Comparison of ENCODE assay signal across 8 mouse cellular contexts in genomic region chr11:54028997-54029396, GRCm38 (mm10). TPM values are rescaled to one million over a fixed set of nuclear protein-coding genes. Genes with fewer than 3 reads are reported as not detected.
A peak's percentile ranks its signal among the peaks of the same experiment; 100 is the strongest.
DNase-seq lines count a peak whose midpoint lies in the region; ATAC-seq lines count a peak whose summit lies in the region.

No protein-coding gene starts in this region.

- no peaks in the 10 kb centered on the region for H3K9me3 ChIP-seq in kidney, embryonic 16.5 days (ENCODE audit: low read length)
- no peaks in the 10 kb centered on the region for H3K9me3 ChIP-seq in limb, embryonic 12.5 days
- H3K9me3 ChIP-seq in neural tube, embryonic 12.5 days, result no peaks in the 10 kb centered on the region

- no peak for DNase-seq in kidney, adult 8-10 months
- no peak for DNase-seq in layer of hippocampus, adult 9-11 months
- DNase-seq in layer of hippocampus, adult 8-10 months (ENCODE audit: low spot score in 2 of 2), result no peak
- DNase-seq in layer of hippocampus, postnatal 36 days, result no peak

- H3K4me3 ChIP-seq in kidney, embryonic 16.5 days (ENCODE audit: low read length), result no peak overlapping the region
- peak overlapping the region; percentile 55; the same call in 1 of the 2 replicates for H3K4me3 ChIP-seq in limb, embryonic 12.5 days (replicated peaks)
- peak overlapping the region; percentile 52; the same call in 1 of the 2 replicates for H3K4me3 ChIP-seq in neural tube, embryonic 12.5 days

- no peak overlapping the region; the same call in 1 of the 2 replicates for H3K9ac ChIP-seq in kidney, embryonic 16.5 days (replicated peaks; ENCODE audit: low read length)
- no peak overlapping the region for H3K9ac ChIP-seq in limb, embryonic 12.5 days (replicated peaks)
- no peak overlapping the region; the same call in 1 of the 2 replicates for H3K9ac ChIP-seq in neural tube, embryonic 12.5 days

- 76% methylated on average over 4 of the region's 4 CpGs for WGBS in kidney, embryonic 16.5 days
- WGBS in limb, embryonic 12.5 days, result 80% methylated on average over 4 of the region's 4 CpGs
- WGBS in neural tube, embryonic 12.5 days, result 76% methylated on average over 4 of the region's 4 CpGs

- H3K27me3 ChIP-seq in kidney, embryonic 16.5 days (ENCODE audit: insufficient read depth, low read length), result peaks cover 32% of the 10 kb centered on the region
- peaks cover 46% of the 10 kb centered on the region for H3K27me3 ChIP-seq in limb, embryonic 12.5 days
- peaks cover 25% of the 10 kb centered on the region for H3K27me3 ChIP-seq in neural tube, embryonic 12.5 days (replicated peaks)

- no peak overlapping the region for H3K27ac ChIP-seq in kidney, embryonic 16.5 days (ENCODE audit: low read length)
- H3K27ac ChIP-seq in limb, embryonic 12.5 days, result no peak overlapping the region
- no peak overlapping the region for H3K27ac ChIP-seq in neural tube, embryonic 12.5 days

- peak overlapping the region; percentile 95 for H3K4me2 ChIP-seq in kidney, embryonic 16.5 days (replicated peaks; ENCODE audit: low read depth, low read length)
- H3K4me2 ChIP-seq in limb, embryonic 12.5 days, result peak overlapping the region; percentile 94; the same call in 1 of the 2 replicates
- peak overlapping the region; percentile 95 for H3K4me2 ChIP-seq in neural tube, embryonic 12.5 days (replicated peaks)

- H3K36me3 ChIP-seq in kidney, embryonic 16.5 days (ENCODE audit: insufficient read depth, low read length), result no peaks in the 10 kb centered on the region
- H3K36me3 ChIP-seq in limb, embryonic 12.5 days, result no peaks in the 10 kb centered on the region
- H3K36me3 ChIP-seq in neural tube, embryonic 12.5 days, result no peaks in the 10 kb centered on the region

- ATAC-seq in kidney, embryonic 16.5 days (ENCODE audit: low FRiP score, low TSS enrichment), result no peak
- ATAC-seq in erythroid progenitor cell, adult 5-6 weeks (replicated peaks; ENCODE audit: low FRiP score, poor library complexity, severe bottlenecking), result peak; percentile 5; the same call in 1 of the 2 replicates
- no peak for ATAC-seq in limb, embryonic 12.5 days (ENCODE audit: insufficient number of reproducible peaks, insufficient read depth, low FRiP score, low TSS enrichment, low read depth)
- no peak for ATAC-seq in neural tube, embryonic 12.5 days (ENCODE audit: low FRiP score, low read depth)

- H3K4me1 ChIP-seq in kidney, embryonic 16.5 days (ENCODE audit: insufficient read depth, low read length), result peaks cover 12% of the 10 kb centered on the region; the same call in 1 of the 2 replicates
- H3K4me1 ChIP-seq in limb, embryonic 12.5 days (replicated peaks), result peaks cover 10% of the 10 kb centered on the region
- H3K4me1 ChIP-seq in neural tube, embryonic 12.5 days, result peaks cover 11% of the 10 kb centered on the region

RNA-seq across cellular contexts. Expression of gene Slc22a4, which starts 1.1 kb away (rescaled TPM):
- 1.00 and 1.2 TPM in 2 replicates for polyA plus RNA-seq in kidney, embryonic 16.5 days (2015; fragmentation: Nextera tagmentation; extraction: Ambion mirVana)
- 82.9 and 109 TPM in 2 replicates for total RNA-seq in erythroid progenitor cell, adult 5-6 weeks (2015; ENCODE audit: low replicate concordance)
- 115 and 153 TPM in 2 replicates for total RNA-seq in erythroid progenitor cell, adult 5-6 weeks (2017; ENCODE audit: low replicate concordance)
- 1.3 and 1.7 TPM in 2 replicates for polyA plus RNA-seq in limb, embryonic 12.5 days (2016; fragmentation: Nextera tagmentation; extraction: Ambion mirVana)
- polyA plus RNA-seq in neural tube, embryonic 12.5 days (2016; fragmentation: Nextera tagmentation; extraction: Ambion mirVana), result 1.5 and 2.3 TPM in 2 replicates
- 10 to 100 TPM in 1 of 4 experiments, 1 to 10 TPM in 3; 7.8 to 14.1 (median 8.4) TPM for total RNA-seq in layer of hippocampus, adult 8-10 months (2022)
- 1 to 10 TPM; 4.2 to 6.9 TPM for total RNA-seq in layer of hippocampus, postnatal 36 days (2021)

RNA-seq across cellular contexts. Expression of gene Pdlim4, which starts 39.8 kb away (rescaled TPM):
- 50.3 and 55.0 TPM in 2 replicates for polyA plus RNA-seq in kidney, embryonic 16.5 days (2015; fragmentation: Nextera tagmentation; extraction: Ambion mirVana)
- not detected in 2 replicates for total RNA-seq in erythroid progenitor cell, adult 5-6 weeks (2015; ENCODE audit: low replicate concordance)
- total RNA-seq in erythroid progenitor cell, adult 5-6 weeks (2017; ENCODE audit: low replicate concordance), result not detected in 2 replicates
- 188 and 205 TPM in 2 replicates for polyA plus RNA-seq in limb, embryonic 12.5 days (2016; fragmentation: Nextera tagmentation; extraction: Ambion mirVana)
- 46.1 and 51.4 TPM in 2 replicates for polyA plus RNA-seq in neural tube, embryonic 12.5 days (2016; fragmentation: Nextera tagmentation; extraction: Ambion mirVana)
- 10 to 100 TPM; 16.4 to 25.2 (median 21.2) TPM for total RNA-seq in layer of hippocampus, adult 8-10 months (2022)
- 10 to 100 TPM; 11.5 to 16.2 TPM for total RNA-seq in layer of hippocampus, postnatal 36 days (2021)

RNA-seq across cellular contexts. Expression of gene Slc22a21, which starts 48.9 kb away (rescaled TPM):
- polyA plus RNA-seq in kidney, embryonic 16.5 days (2015; fragmentation: Nextera tagmentation; extraction: Ambion mirVana), result 4.2 and 5.4 TPM in 2 replicates
- 4.7 and 7.5 TPM in 2 replicates for total RNA-seq in erythroid progenitor cell, adult 5-6 weeks (2015; ENCODE audit: low replicate concordance)
- 4.2 and 11.9 TPM in 2 replicates for total RNA-seq in erythroid progenitor cell, adult 5-6 weeks (2017; ENCODE audit: low replicate concordance)
- 3.1 and 3.2 TPM in 2 replicates for polyA plus RNA-seq in limb, embryonic 12.5 days (2016; fragmentation: Nextera tagmentation; extraction: Ambion mirVana)
- 1.8 and 2.3 TPM in 2 replicates for polyA plus RNA-seq in neural tube, embryonic 12.5 days (2016; fragmentation: Nextera tagmentation; extraction: Ambion mirVana)
- 1 to 10 TPM; 1.1 to 2.4 (median 1.5) TPM for total RNA-seq in layer of hippocampus, adult 8-10 months (2022)
- 1 to 10 TPM; 1.5 to 1.9 TPM for total RNA-seq in layer of hippocampus, postnatal 36 days (2021)

Comparison
In these comparisons a context has a peak if more than half of its experiments do, and no peak if none do; other contexts are left out.
1. RNA of gene Slc22a4, which starts 1.1 kb away (total RNA-seq): 82.9 to 153 TPM in erythroid progenitor cell, adult 5-6 weeks; 7.8 to 14.1 TPM in layer of hippocampus, adult 8-10 months and 4.2 to 6.9 TPM in layer of hippocampus, postnatal 36 days; every median in the first group is over 4 times any median in the second.
2. RNA of gene Pdlim4, which starts 39.8 kb away (total RNA-seq): 16.4 to 25.2 TPM in layer of hippocampus, adult 8-10 months and 11.5 to 16.2 TPM in layer of hippocampus, postnatal 36 days; not detected in erythroid progenitor cell, adult 5-6 weeks; every median in the first group is over 4 times any median in the second.
3. Peak in every context shown above with its lines, with median percentiles within 50 percentile points of each other: H3K4me2 ChIP-seq.